Mouse (Mus musculus) spleen, adult 2 months (tissue): ENCODE results near the gene Dlst.

Experiments used
- CTCF ChIP-seq: fragments of 200-500 bp; IDR thresholded peaks from 2 replicates; pipeline ENCODE4 v1.5.1; 2011; ENCODE audit warnings: mild to moderate bottlenecking, inconsistent platforms; ENCODE audit not compliant: insufficient read depth, insufficient read length, insufficient replicate concordance; ENCODE audit errors: extremely low read depth
- POLR2A ChIP-seq: fragments of 200-500 bp; IDR thresholded peaks from 2 replicates; pipeline ENCODE4 v1.6.1; 2011; ENCODE audit warnings: low read depth, low read length, inconsistent platforms

DNA sequence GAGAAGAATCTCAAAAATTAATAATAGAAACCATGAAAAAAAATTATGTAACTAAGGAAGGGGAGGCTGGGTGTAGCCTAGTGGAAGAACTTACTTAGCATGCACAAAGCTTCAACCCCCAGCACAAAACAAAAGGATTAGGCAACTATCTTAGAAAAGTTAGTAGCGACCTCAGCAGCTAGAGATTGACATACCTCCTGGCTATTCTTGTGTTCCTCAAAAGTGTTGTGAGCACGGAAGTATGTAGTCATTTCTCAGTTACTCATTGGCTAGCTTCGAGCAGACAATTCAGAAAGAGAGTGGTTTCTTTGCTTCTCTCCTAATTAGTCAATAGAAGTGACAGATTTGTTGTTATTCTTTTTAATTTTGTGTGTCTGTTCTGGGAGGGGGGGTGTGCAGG is 2.0 kb upstream of the Dlst start:
- TF ChIP-seq CTCF (no peak), POLR2A (no peak)
